Mouse (Mus musculus): ENCODE results near the gene Mgat1. TPM values are rescaled to one million over a fixed set of nuclear protein-coding genes. Genes with fewer than 3 reads are reported as not detected.
"Not testable (repeated sequence)": the region's sequence is repeated elsewhere in the genome, so short reads cannot be mapped to it uniquely, and the experiment has no call there.

Gene Mgat1
- 59.0 and 62.2 TPM in 2 replicates for polyA plus RNA-seq (2015; fragmentation: Nextera tagmentation; extraction: Ambion mirVana)

DNA sequence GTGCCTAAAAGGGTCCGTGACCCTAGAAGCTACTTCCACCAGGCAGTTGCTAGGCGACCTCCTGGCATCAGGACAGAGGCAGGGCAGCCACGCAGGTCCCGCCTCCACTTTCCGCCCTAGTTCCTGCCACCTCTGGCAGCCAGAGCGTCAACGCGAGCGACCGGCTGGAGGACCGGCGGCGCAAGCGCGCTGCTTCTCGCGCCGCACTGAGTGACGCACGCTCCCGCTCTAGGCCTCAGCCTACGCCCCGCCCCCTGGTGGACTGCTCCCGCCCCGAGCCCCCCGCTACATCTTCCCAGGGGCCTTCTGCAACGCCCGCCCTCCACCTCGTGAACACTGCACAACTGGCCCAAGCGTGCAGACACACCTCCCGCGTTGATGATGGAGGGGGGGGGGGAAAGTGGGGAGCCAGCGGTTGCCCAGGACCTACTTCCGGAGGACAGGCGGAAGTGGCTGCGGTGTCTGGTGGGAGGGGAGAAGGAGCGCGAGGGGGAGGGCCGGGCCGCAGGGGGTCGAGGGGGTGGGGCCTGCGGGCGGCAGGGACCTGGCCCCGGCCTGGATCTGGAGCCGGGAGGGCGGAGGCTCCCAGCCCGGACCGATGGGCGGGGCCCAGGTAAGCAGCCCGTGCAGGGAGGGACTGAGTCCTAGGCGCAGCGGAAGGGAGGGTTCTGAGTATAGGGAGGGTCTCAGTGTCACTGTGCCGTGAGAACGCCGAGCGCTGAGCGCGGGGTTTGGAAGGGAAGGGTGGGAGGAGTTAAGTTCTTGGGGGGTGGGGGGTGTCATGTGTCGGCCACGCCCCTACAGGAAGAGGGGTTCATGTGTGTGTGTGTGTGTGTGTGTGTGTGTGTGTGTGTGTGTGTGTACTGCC, at the start of gene Mgat1:
TSS of gene Mgat1 (plus strand) at position 465 of the 868 bp plus-strand sequence.
- no peaks in the 10 kb centered on the region for H3K36me3 ChIP-seq (ENCODE audit: control insufficient read depth, insufficient read depth)
- H3K27ac ChIP-seq (ENCODE audit: low read depth, low read length) = peak within 1 kb of the TSS; percentile 94
- peak within 1 kb of the TSS; percentile 72 for H3K4me2 ChIP-seq (replicated peaks; ENCODE audit: low read depth)
- no peaks in the 10 kb centered on the region for H3K27me3 ChIP-seq (replicated peaks; ENCODE audit: control insufficient read depth, insufficient read depth, low read length)
- H3K9me3 ChIP-seq (ENCODE audit: control insufficient read depth) = no peaks in the 10 kb centered on the region
- H3K4me3 ChIP-seq (ENCODE audit: low read depth, low read length) = peak within 1 kb of the TSS; percentile 54
- peak; percentile 62 for TF ChIP-seq CTCF (IDR thresholded peaks at IDR 0.05; ENCODE audit: low read depth)
- H3K4me1 ChIP-seq (replicated peaks; ENCODE audit: control insufficient read depth, insufficient read depth, low read length) = peaks cover 25% of the 10 kb centered on the region
- under 1% methylated on average over 57 of the region's 60 CpGs for WGBS
- ATAC-seq = peak; percentile 89
- H3K9ac ChIP-seq (ENCODE audit: low read depth, low read length) = peak within 1 kb of the TSS; percentile 57

DNA sequence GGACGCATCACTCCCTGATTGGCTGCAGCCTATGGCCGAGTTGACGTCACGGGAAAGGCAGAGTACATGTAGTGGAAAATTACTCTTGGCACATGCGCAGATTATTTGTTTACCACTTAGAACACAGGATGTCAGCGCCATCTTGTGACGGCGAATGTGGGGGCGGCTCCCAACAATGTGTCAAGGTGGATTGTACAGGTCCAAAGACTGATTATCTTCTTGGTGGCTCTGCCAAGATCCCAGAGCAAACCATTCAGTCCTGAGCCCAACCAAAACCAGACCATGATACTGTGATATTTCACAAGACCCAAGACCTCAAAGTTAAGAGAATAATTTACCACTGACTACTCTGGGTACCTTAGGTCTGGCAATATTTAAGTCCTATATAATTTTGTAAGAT, 49.2 kb upstream of the Mgat1 start:
- not testable (repeated sequence) for H3K9me3 ChIP-seq (ENCODE audit: control insufficient read depth); H3K4me3 ChIP-seq (ENCODE audit: low read depth, low read length); ATAC-seq; H3K4me2 ChIP-seq (replicated peaks; ENCODE audit: low read depth); H3K27me3 ChIP-seq (replicated peaks; ENCODE audit: control insufficient read depth, insufficient read depth, low read length); H3K4me1 ChIP-seq (replicated peaks; ENCODE audit: control insufficient read depth, insufficient read depth, low read length); H3K9ac ChIP-seq (ENCODE audit: low read depth, low read length); H3K27ac ChIP-seq (ENCODE audit: low read depth, low read length); H3K36me3 ChIP-seq (ENCODE audit: control insufficient read depth, insufficient read depth)
- 95% methylated on average over 9 of the region's 9 CpGs for WGBS

DNA sequence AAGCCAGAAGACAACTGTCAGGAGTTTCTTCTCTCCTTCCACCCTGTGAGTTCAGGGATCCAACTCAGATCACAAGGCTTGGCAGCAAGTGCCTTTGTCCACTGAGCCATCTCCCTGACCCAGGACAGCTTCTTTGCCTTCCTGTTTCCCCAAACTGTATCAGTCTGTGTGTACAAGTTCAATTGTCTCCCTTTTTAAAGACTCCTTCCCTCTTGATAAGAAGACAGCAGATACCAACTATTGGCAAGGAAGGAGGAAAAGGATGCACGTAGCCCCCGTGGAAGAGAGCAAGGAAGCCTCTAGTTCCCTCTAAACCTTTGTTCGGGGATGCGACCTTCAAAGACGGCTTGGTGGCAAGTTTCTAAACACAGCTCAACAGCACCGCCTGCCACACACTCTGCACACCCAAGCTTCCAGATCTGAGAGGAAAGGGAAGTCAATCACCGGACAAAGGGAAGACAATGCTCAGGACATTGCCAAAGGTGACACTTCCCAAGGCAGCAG, 48.1 kb upstream of the Mgat1 start:
- Histone ChIP-seq H3K4me1 (replicated peaks; ENCODE audit: control insufficient read depth, insufficient read depth, low read length) (no peaks in the 10 kb centered on the region), H3K9ac (ENCODE audit: low read depth, low read length) (no peak overlapping the region), H3K36me3 (ENCODE audit: control insufficient read depth, insufficient read depth) (no peaks in the 10 kb centered on the region), H3K9me3 (ENCODE audit: control insufficient read depth) (no peaks in the 10 kb centered on the region), H3K4me3 (ENCODE audit: low read depth, low read length) (no peak overlapping the region), H3K27ac (ENCODE audit: low read depth, low read length) (no peak overlapping the region), H3K4me2 (replicated peaks; ENCODE audit: low read depth) (no peak overlapping the region), H3K27me3 (replicated peaks; ENCODE audit: control insufficient read depth, insufficient read depth, low read length) (no peaks in the 10 kb centered on the region)
- 81% methylated on average over 7 of the region's 7 CpGs for WGBS
- no peak for TF ChIP-seq CTCF (IDR thresholded peaks at IDR 0.05; ENCODE audit: low read depth)
- ATAC-seq = no peak

DNA sequence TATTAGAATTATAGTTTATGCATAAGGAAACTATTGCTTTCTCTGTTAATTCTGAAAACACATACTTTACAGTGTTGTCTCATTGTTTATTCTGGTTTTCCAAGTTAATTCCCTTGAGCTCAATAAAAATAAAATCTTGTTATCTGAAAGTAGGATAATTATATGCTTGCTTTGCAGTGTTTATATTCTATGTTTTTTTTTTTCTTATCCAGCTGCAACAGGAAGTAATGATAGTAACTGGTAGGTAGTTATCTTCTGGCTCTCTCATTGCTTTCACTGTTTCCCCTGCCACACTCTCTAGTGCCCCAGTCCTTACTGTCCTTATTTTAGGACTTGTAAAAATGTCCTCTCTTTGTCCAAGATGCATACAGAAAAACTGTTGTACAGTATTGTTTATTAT, 43.3 kb upstream of the Mgat1 start:
- no peak overlapping the region for H3K4me2 ChIP-seq (replicated peaks; ENCODE audit: low read depth)

DNA sequence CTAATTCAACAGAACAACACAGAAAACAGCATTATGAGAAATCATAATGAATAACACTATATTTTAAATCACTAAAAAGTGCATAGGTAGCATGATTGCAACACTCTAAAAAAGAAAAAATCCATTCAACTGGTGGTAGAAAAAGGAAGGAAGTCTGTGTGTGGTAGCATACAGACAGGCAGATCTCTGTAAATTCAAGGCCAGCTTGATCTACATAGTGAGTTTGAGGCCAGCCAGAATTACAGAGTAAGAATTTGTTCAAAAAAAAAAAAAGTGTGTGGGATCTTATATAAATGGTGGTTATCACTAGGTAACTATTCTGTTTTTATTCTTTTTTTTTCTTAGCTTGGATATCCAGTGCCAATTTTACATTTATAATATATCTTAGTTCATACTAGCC, 42.8 kb upstream of the Mgat1 start:
- ATAC-seq = no peak
- Histone ChIP-seq H3K4me1 (replicated peaks; ENCODE audit: control insufficient read depth, insufficient read depth, low read length) (no peaks in the 10 kb centered on the region), H3K4me3 (ENCODE audit: low read depth, low read length) (no peak overlapping the region), H3K36me3 (ENCODE audit: control insufficient read depth, insufficient read depth) (no peaks in the 10 kb centered on the region), H3K4me2 (replicated peaks; ENCODE audit: low read depth) (no peak overlapping the region), H3K27me3 (replicated peaks; ENCODE audit: control insufficient read depth, insufficient read depth, low read length) (no peaks in the 10 kb centered on the region), H3K9me3 (ENCODE audit: control insufficient read depth) (no peaks in the 10 kb centered on the region), H3K9ac (ENCODE audit: low read depth, low read length) (no peak overlapping the region), H3K27ac (ENCODE audit: low read depth, low read length) (no peak overlapping the region)
- no peak for TF ChIP-seq CTCF (IDR thresholded peaks at IDR 0.05; ENCODE audit: low read depth)

More for the DNA sequence above, 43.3 kb upstream of the Mgat1 start:
- no peak overlapping the region for H3K27ac ChIP-seq (ENCODE audit: low read depth, low read length)
- no peak overlapping the region for H3K9ac ChIP-seq (ENCODE audit: low read depth, low read length)
- no peaks in the 10 kb centered on the region for H3K9me3 ChIP-seq (ENCODE audit: control insufficient read depth)
- no peaks in the 10 kb centered on the region for H3K36me3 ChIP-seq (ENCODE audit: control insufficient read depth, insufficient read depth)
- no peak for ATAC-seq
- TF ChIP-seq CTCF (IDR thresholded peaks at IDR 0.05; ENCODE audit: low read depth) = no peak
- no peaks in the 10 kb centered on the region for H3K4me1 ChIP-seq (replicated peaks; ENCODE audit: control insufficient read depth, insufficient read depth, low read length)
- H3K4me3 ChIP-seq (ENCODE audit: low read depth, low read length) = no peak overlapping the region
- no peaks in the 10 kb centered on the region for H3K27me3 ChIP-seq (replicated peaks; ENCODE audit: control insufficient read depth, insufficient read depth, low read length)

DNA sequence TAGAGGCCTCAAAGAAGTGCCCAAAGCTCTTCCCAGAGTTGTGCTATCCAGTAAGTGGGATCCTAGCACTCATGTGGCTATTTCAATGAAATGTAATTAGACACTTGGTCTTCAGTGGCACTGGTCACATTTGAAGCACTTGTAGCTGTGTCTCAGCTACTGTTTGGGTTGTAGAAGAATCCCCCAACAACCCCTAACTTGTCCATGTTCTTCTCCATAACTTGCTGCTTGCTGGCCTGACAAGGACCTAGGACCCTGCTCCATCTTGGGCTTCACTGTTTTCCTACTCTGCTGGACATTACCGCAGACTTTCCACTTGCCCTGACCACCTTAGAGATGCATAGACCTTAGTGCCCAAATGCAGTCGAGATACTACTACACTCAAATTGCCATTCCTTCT, 41.9 kb upstream of the Mgat1 start:
- no peak for TF ChIP-seq CTCF (IDR thresholded peaks at IDR 0.05; ENCODE audit: low read depth)
- WGBS = 41% methylated on average over 2 of the region's 2 CpGs
- ATAC-seq = no peak

More for the DNA sequence above, 41.9 kb upstream of the Mgat1 start:
- Histone ChIP-seq H3K4me3 (ENCODE audit: low read depth, low read length) (peak overlapping the region; percentile 83), H3K4me1 (replicated peaks; ENCODE audit: control insufficient read depth, insufficient read depth, low read length) (no peaks in the 10 kb centered on the region), H3K27me3 (replicated peaks; ENCODE audit: control insufficient read depth, insufficient read depth, low read length) (no peaks in the 10 kb centered on the region), H3K27ac (ENCODE audit: low read depth, low read length) (peak overlapping the region; percentile 99), H3K36me3 (ENCODE audit: control insufficient read depth, insufficient read depth) (no peaks in the 10 kb centered on the region), H3K4me2 (replicated peaks; ENCODE audit: low read depth) (peak overlapping the region; percentile 80), H3K9me3 (ENCODE audit: control insufficient read depth) (no peaks in the 10 kb centered on the region), H3K9ac (ENCODE audit: low read depth, low read length) (peak overlapping the region; percentile 93)
